Mouse (Mus musculus) olfactory bulb, adult 2 months (tissue): ENCODE results near the gene Fbxo44.

ENCODE experiments used
- CTCF ChIP-seq: fragments of 200-500 bp; IDR thresholded peaks from 2 replicates; pipeline ENCODE4 v1.5.1; 2012; ENCODE audit warnings: low read depth, mild to moderate bottlenecking, low read length, moderate library complexity; ENCODE audit not compliant: insufficient read depth
- POLR2A ChIP-seq: fragments of 200-500 bp; IDR thresholded peaks from 2 replicates; pipeline ENCODE4 v1.6.1; 2012; ENCODE audit warnings: mild to moderate bottlenecking, low read depth, low read length, moderate library complexity; ENCODE audit not compliant: insufficient read depth

DNA sequence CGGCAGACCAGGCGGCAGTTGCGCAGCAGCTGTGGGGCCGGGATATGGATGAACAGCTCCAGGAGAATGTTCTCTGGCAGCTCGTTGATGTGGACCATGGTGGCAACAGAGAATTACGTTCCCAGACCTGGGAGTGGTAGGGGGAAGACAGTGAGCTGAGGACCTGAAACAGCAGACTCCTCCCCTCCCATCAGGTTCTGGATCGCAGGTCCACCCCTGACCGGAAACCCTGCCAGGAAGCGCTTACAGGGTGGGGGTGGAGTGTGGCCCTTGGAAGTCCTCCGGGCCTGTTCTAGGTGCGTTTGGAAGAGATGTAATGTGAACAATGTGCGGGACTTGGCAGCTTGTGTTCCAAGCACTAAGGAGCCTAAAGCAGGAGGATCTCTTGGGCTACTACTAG, 10.7 kb downstream of the Fbxo44 start:
- TF ChIP-seq CTCF (no peak), POLR2A (no peak)
